Mouse (Mus musculus) adrenal gland, postnatal 36 days (tissue): Measurements from ENCODE around the gene Ror2. TPM values are rescaled to one million over a fixed set of nuclear protein-coding genes. Genes with fewer than 3 reads are reported as not detected.

ENCODE experiments used
- DNase-seq, 2 experiments: peaks; one replicate each; pipeline ENCODE4 v3.0.0; 2021; ENCODE audit warnings: mixed read lengths in 1 of 2
- total RNA-seq, 2 experiments: library from RNA; stranded (reverse); gene quantifications; 2 replicates each; pipeline ENCODE4 v1.2.3; 2021

Gene Ror2
- total RNA-seq, 2 experiments from 2014 or later, result 5.3 to 7.6 TPM

DNA sequence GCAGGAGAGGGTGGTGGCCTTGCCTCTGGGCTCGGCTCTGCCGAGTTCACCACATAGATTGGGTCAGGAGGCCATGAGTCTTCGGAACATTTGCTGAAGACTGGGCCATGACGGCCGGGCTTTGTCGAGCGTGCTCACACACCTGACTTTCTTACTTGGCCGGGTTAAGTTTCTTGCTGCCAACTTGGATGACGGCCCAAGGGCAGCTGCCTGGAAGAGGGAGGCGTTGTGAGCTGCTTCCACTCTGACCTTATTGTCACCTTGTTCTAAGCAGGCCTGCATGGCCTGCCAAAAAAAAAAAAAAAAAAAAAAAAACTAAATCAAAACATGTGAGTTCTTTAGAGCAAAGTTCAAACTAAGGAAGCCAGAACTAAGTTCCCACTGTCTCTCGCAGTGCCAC lies 218.0 kb downstream of the Ror2 start:
- peak; percentile 82 to 84 for DNase-seq

DNA sequence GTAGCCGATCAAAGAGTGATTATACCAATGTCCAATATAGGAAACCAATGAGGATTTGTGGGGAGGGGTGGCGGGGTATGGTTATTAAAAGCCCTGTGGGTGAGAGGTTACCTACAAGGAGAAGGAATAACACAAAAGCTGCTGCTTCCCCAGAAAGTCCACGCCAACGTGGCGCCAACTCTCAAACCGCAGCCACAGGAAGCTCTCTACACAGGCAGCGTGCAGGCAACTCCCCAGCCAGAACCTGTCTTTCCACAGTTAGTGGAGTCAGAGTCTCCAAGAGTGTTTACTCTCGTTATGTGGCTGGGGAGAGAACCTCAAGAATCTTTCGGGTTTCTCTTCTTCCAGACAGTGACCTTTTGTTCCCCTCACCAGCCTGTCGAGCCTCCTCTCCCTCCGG lies 220.8 kb downstream of the Ror2 start:
- DNase-seq, result no peak

DNA sequence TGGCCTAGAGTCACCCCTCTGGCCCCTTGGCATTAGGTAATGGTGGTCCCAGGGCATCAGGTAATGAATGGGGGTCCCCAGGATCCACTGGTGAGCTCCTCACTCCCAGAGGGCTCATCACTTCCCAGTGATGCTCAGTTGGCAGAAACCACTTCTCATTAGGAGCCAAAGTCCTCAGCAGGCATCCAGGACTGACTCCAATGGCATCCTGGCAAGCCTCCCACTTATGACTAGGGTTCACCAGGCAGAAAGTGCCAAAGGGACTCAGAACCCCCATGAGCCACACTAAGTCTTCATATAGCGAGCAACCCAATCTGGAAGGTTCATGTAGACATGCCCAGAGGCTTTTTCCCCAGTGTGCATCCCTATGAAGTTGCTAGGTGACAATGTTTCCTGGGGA lies 221.2 kb downstream of the Ror2 start:
- DNase-seq, result no peak

Other genes starting within 250 kb of the Ror2 start
- gene Sptlc1, start 91.3 kb upstream of the Ror2 start, total RNA-seq, result 10 to 100 TPM; 55.0 to 81.5 TPM
- under 1 TPM; 0.30 to 0.53 TPM for gene Msx2, start 186.9 kb upstream of the Ror2 start, total RNA-seq